Mouse (Mus musculus) Patski (cell line): ENCODE measurements at regions not wholly inside any gene's neighbourhood (a gene's known extent, or its start where the extent isn't known, plus 50 kb on each side); places are given as distances from the start of the nearest gene placed in this dataset.

ENCODE experiments used
- ATAC-seq: fragments of 100-300 bp; one replicate; pipeline ENCODE4 v1.8.0; 2021
- CTCF ChIA-PET: fragments of 350-600 bp; sonication (Branson Sonifier 250); formaldehyde crosslinking; loops from one replicate; lab custom pipeline; 2022; ENCODE audit warnings: inconsistent platforms; lab: Charles Lee
- POLR2A ChIA-PET: fragments of 350-600 bp; sonication (Branson Sonifier 250); formaldehyde crosslinking; loops from one replicate; lab custom pipeline; 2022; ENCODE audit warnings: antibody characterized with exemption, inconsistent platforms; lab: Charles Lee
- DNase-seq: peaks from one replicate; pipeline ENCODE4 v3.0.0-alpha.2; 2011; ENCODE audit warnings: low read depth, low spot score
- H3K27me3 ChIP-seq: fragments of 371-371 bp; one replicate; pipeline ENCODE4 v1.5.1; 2021
- CTCF ChIP-seq: fragments of 100-300 bp; IDR thresholded peaks from one replicate; pipeline ENCODE4 v1.5.1; 2021
- in situ Hi-C: fragments of 300-500 bp; cut with MboI; formaldehyde crosslinking; loops from 3 replicates; pipeline ENCODE4 v1.11.1; 2018; ENCODE audit warnings: low pct_unique_long_range_greater_than_20kb, mixed read lengths

GRCm38 (mm10) chr6:49692032-49692539 lies 130.4 kb upstream of the Npy start:
- no peak for TF ChIP-seq CTCF
- DNase-seq, result no peak
- H3K27me3 ChIP-seq, result no peaks in the 10 kb centered on the region
- ChIA-PET CTCF (interaction anchor here (1.1 kb wide), 1 partner anchor 15 kb away, joined by 3 read pairs; no protein-coding TSS in a partner anchor), POLR2A (no interaction called here)
- in situ Hi-C loops, result no loop called here
- ATAC-seq, result no peak

DNA sequence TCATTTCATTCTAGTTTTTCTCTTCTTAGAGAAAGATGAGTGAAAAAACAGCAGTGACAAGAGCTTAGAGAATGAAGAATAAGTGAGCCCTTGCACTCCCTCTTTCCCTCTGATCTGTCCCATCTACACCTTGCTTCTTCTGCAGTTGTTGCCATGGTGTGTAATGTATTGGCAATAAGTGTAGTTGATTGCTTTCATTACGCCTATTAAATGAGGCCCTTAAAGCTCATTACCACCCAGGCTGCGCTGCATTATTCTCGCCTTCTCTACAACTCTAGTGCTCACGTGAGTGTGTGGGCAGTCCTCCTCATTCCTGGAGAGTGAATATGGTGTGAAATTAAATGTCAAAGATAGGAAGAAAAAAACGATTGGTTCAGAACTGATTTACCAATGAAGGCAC lies 127.7 kb upstream of the Npy start:
- ChIA-PET POLR2A (interaction anchor here (0.6 kb wide), 1 partner anchor 450 kb away, joined by 3 read pairs; no protein-coding TSS in a partner anchor), CTCF (no interaction called here)
- DNase-seq (no peak), ATAC-seq (no peak)
- H3K27me3 ChIP-seq, result peaks cover 4% of the 10 kb centered on the region
- no peak for TF ChIP-seq CTCF
- in situ Hi-C loops, result no loop called here

DNA sequence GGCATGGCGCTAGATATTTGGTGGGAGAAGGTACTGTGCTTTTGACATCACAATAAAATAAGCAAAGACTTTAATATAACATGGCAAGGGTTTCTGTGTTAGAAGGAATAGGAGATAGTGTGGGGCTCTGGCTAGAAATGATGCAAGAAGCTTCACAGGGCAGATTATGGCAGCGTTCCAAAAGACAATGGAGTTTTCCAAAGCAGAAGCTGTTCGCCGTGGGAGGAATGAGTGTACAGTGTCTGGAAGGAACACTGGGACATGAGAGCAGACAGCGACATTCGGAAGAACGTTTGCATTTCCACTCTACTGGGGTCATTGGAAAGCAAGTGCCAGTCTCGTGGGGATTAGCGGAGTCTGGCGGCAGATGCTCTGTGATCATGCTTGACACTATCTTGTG lies 125.5 kb upstream of the Npy start:
- POLR2A ChIA-PET, result no interaction called here
- ATAC-seq (no peak), DNase-seq (no peak)
- in situ Hi-C loops, result no loop called here
- peaks cover 4% of the 10 kb centered on the region for H3K27me3 ChIP-seq
- CTCF ChIA-PET, result interaction anchor here (1.5 kb wide), 1 partner anchor 16 kb away, joined by 4 read pairs; no protein-coding TSS in a partner anchor
- no peak for TF ChIP-seq CTCF

- DNase-seq (no peak), ATAC-seq (no peak)
- ChIA-PET CTCF (no interaction called here), POLR2A (no interaction called here)
- TF ChIP-seq CTCF, result no peak
- H3K27me3 ChIP-seq, result peaks cover 11% of the 10 kb centered on the region
- in situ Hi-C loops, result no loop called here
These were observed 121.1 kb upstream of the Npy start for GRCm38 (mm10) chr6:49701453-49701852.

DNA sequence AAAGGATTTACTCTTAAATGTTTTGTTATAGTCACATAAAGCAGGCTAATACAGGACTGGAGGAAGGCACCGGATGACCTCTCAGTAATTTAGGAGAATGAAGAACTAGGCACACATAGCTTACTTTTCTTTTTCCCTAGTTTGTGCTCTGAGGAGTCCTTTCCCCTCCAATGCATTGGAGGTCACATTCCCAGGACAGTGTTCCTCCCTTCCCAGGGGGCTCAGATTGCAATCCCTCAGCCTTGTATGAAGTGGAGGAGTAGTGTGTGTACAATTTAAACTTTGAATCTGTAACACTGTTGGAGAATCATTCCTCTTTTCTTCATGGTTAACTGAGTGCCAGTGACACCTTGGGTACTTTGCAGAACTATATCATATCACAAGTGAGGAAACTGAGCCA lies 109.5 kb upstream of the Npy start:
- ATAC-seq (no peak), DNase-seq (no peak)
- in situ Hi-C loops, result no loop called here
- TF ChIP-seq CTCF, result no peak
- POLR2A ChIA-PET, result no interaction called here
- CTCF ChIA-PET, result interaction anchor here (0.9 kb wide), 1 partner anchor 15 kb away, joined by 4 read pairs; no protein-coding TSS in a partner anchor
- H3K27me3 ChIP-seq, result no peaks in the 10 kb centered on the region

DNA sequence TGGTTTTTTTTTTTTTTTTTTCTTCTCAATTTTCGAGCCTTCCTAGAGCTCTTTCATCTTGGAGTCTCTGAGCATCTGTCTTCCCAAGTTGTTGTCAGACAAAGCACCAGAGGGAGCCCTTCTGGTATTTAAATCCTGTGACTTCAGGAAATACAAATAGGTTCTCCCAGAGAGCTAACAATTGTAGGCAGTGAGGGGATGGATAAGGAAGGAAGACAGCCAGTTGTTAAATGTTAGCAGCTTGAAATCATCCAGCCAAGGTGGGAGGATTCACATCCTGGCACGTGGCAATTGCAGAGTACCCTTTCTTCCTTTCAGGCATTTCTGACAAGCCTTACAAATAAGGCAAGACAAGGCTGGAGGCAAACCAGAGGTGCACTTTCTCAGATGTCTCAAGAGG lies 106.0 kb upstream of the Npy start:
- in situ Hi-C loops, result loop anchor here (5.0 kb wide), 1 partner anchor 201 kb away; no protein-coding TSS in a partner anchor
- DNase-seq (no peak), ATAC-seq (no peak)
- TF ChIP-seq CTCF, result peak; percentile 52
- H3K27me3 ChIP-seq, result no peaks in the 10 kb centered on the region
- ChIA-PET POLR2A (interaction anchor here (0.9 kb wide), 1 partner anchor 30 kb away, joined by 3 read pairs; no protein-coding TSS in a partner anchor), CTCF (interaction anchor here (0.9 to 2.1 kb wide), 8 partner anchors 10 to 205 kb away, joined by 3 to 6 read pairs (median 5); no protein-coding TSS in a partner anchor)

DNA sequence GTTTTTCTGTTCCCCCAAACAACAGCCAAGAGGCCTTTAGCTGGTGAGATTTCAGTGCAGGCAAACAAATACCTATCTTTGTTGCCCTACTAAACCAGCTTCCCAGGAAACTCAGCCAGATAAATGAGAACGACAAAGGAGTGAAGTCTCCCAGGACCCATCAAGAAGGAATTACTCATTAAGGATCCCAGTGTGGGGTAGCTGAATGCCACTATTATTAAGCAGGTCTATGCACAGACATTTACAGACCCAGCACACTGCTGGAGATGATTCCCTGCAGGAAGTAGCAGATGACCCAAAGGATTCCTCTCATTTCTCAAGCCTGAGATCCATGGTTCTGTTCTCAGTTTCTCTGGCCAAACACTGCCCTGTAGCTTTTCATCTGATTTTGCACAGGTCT lies 105.6 kb upstream of the Npy start:
- no peaks in the 10 kb centered on the region for H3K27me3 ChIP-seq
- in situ Hi-C loops, result loop anchor here (5.0 kb wide), 1 partner anchor 200 kb away; no protein-coding TSS in a partner anchor
- CTCF ChIA-PET, result interaction anchor here (0.9 to 2.1 kb wide), 8 partner anchors 10 to 205 kb away, joined by 3 to 6 read pairs (median 5); no protein-coding TSS in a partner anchor
- POLR2A ChIA-PET, result interaction anchor here (0.9 kb wide), 1 partner anchor 29 kb away, joined by 3 read pairs; no protein-coding TSS in a partner anchor
- ATAC-seq (no peak), DNase-seq (peak; percentile 20)
- no peak for TF ChIP-seq CTCF

DNA sequence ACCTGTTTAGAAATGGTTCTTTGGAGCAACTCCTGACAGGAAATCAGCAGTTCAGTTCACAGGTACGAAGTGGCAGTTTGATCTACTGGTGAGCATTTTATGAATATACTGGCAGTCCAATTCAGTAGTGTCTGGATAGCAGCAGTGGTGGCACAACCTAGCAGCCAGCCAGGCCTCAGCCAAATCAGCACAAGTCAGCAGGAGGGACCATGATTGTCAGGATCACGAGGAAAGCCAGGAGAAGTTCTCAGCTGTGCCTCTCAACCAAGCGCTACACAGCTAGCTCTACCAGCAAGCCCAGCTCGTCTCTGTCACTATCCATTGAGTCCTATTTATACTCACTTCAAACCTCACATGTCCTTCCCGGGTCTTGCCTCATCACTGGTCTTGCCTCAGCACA lies 89.3 kb upstream of the Npy start:
- no peak for ATAC-seq
- TF ChIP-seq CTCF, result no peak
- ChIA-PET CTCF (interaction anchor here (1.0 kb wide), 1 partner anchor 9 kb away, joined by 5 read pairs; no protein-coding TSS in a partner anchor), POLR2A (no interaction called here)
- in situ Hi-C loops, result no loop called here
- DNase-seq, result no peak
- peaks cover 4% of the 10 kb centered on the region for H3K27me3 ChIP-seq

GRCm38 (mm10) chr6:49743157-49743556 lies 79.4 kb upstream of the Npy start:
- peaks cover 4% of the 10 kb centered on the region for H3K27me3 ChIP-seq
- ChIA-PET CTCF (interaction anchor here (0.9 to 1.5 kb wide), 3 partner anchors 22 to 177 kb away, joined by 3 to 4 read pairs (median 3); no protein-coding TSS in a partner anchor), POLR2A (no interaction called here)
- DNase-seq (peak; percentile 71), ATAC-seq (peak; percentile 69)
- in situ Hi-C loops, result no loop called here
- no peak for TF ChIP-seq CTCF

DNA sequence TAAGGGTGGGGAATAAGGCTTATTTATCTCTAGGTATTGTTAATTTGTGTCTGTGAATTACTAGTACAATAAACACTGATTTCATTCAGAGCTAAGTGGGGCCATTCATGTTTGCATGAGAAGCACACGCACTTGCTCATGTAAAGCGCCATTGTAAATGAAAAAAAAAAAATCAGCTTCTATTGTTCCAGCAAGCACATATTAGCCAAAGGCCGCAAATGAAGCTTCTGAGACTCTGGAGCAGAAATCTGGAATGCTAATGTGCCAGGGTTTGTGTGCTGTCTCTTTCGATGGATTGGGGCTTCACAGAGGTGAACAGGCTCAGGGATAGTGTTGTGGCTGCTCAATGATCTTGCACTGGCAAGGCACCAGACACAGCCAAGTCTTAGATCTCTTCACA lies 77.2 kb upstream of the Npy start:
- no peak for DNase-seq
- in situ Hi-C loops, result no loop called here
- CTCF ChIA-PET, result no interaction called here
- peaks cover 4% of the 10 kb centered on the region for H3K27me3 ChIP-seq
- ATAC-seq, result no peak
- POLR2A ChIA-PET, result no interaction called here
- TF ChIP-seq CTCF, result no peak

DNA sequence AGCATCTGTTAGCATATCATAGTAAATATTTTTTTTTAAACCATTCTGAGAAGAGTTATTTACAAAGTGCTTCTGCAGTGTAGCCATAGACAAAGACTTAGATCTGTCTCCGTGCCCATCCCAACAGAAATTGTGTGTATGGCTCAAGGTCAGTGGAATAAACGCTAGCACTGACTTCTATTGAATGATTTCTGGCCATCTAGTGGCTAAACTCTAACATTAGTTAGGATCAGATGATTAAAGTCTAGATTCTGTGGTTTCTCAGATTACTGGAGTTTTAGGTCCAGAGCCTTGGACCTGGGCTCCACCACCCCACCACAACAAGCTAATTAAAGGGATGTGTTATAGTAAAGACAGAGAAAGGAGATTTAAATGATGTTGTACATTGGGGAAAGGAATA lies 72.0 kb upstream of the Npy start:
- ChIA-PET POLR2A (interaction anchor here (0.6 kb wide), 1 partner anchor 23 kb away, joined by 3 read pairs; no protein-coding TSS in a partner anchor), CTCF (interaction anchor here (0.9 to 1.5 kb wide), 5 partner anchors 15 to 230 kb away, joined by 3 to 5 read pairs (median 3); no protein-coding TSS in a partner anchor)
- DNase-seq (no peak), ATAC-seq (no peak)
- TF ChIP-seq CTCF, result peak; percentile 52
- H3K27me3 ChIP-seq, result no peaks in the 10 kb centered on the region
- in situ Hi-C loops, result no loop called here
